Mouse (Mus musculus): ENCODE measurements around the gene Aoc3.

GRCm38 (mm10) chr11:101347083-101347775 is 16.8 kb downstream of the Aoc3 start:
- no peak for TF ChIP-seq EP300 (IDR thresholded peaks at IDR 0.05; ENCODE audit: low read depth)
- peak; percentile 26; the same call in 1 of the 2 replicates for TF ChIP-seq CTCF (IDR thresholded peaks at IDR 0.05; ENCODE audit: low read depth)

Data from liver, postnatal 0 days (tissue).